Mouse (Mus musculus) lung, adult 2 months (tissue): ENCODE measurements around the gene Fubp1.

Experiments used
- CTCF ChIP-seq: fragments of 200-500 bp; IDR thresholded peaks from 2 replicates; pipeline ENCODE4 v1.5.1; 2011; ENCODE audit warnings: mild to moderate bottlenecking, low read length, control low read depth; ENCODE audit not compliant: insufficient read depth
- POLR2A ChIP-seq: fragments of 200-500 bp; IDR thresholded peaks from 2 replicates; pipeline ENCODE4 v1.6.1; 2011; ENCODE audit warnings: low read depth, mild to moderate bottlenecking, control low read depth, low read length, borderline replicate concordance; ENCODE audit errors: extremely low read depth

DNA sequence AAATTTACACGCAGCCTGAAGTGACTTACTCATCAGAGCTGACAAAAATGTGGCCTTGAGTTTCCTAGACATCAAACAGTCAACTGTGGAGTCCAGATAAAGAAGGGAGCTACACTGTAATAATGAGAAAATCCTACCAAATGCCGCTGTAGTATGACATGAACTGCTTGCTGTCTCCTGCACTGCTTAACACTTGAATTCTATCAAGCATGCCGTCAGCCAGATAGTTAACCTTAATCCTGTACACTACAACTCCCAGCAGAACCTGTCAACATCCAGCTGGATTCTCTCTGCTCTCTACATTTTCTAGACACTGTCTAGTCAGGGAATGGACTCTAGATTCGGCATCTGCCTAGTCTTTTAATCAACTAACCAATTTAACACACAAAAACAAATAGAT, 20.9 kb upstream of the Fubp1 start:
- TF ChIP-seq POLR2A = no peak
- TF ChIP-seq CTCF = no peak
